Mouse (Mus musculus): ENCODE measurements around the gene Vps50. TPM values are rescaled to one million over a fixed set of nuclear protein-coding genes. Genes with fewer than 3 reads are reported as not detected.
"Not testable (repeated sequence)": the region's sequence is repeated elsewhere in the genome, so short reads cannot be mapped to it uniquely, and the experiment has no call there.

Vps50 gene
- polyA plus RNA-seq, 1 experiment from 2014 or later, result 59.5 TPM

DNA sequence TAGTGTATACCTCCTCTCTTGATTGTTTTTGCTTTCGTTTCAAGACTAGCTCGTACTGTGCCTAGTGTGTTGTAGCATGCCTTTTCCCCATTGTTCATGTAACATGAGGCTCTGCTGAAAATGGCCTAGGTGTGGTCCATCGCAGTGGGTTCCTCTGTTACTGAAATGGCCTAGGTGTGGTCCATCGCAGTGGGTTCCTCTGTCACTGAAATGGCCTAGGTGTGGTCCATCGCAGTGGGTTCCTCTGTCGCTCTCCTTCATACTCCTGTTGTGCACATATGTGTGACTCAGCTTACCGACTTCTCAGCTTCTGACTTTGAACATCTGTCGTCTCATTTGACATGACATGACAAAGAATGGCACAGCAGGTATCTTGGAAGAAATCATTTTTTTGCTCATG, 75.6 kb downstream of the Vps50 start:
- ATAC-seq, result no peak
- 91% methylated on average over 8 of the region's 8 CpGs for WGBS

GRCm38 (mm10) chr6:3585402-3585801, 87.2 kb downstream of the Vps50 start:
- Histone ChIP-seq H3K4me2 (ENCODE audit: low read length) (no peak overlapping the region), H3K27ac (ENCODE audit: low read length) (no peak overlapping the region), H3K27me3 (replicated peaks; ENCODE audit: control insufficient read depth, insufficient read depth, low read length) (no peaks in the 10 kb centered on the region), H3K36me3 (ENCODE audit: control insufficient read depth, insufficient read depth) (no peaks in the 10 kb centered on the region), H3K9ac (replicated peaks; ENCODE audit: low read depth, low read length) (no peak overlapping the region), H3K9me3 (ENCODE audit: control insufficient read depth, low read length) (no peaks in the 10 kb centered on the region), H3K4me3 (replicated peaks; ENCODE audit: low read length) (no peak overlapping the region), H3K4me1 (replicated peaks; ENCODE audit: control insufficient read depth, insufficient read depth, low read length) (no peaks in the 10 kb centered on the region)
- 98% methylated on average over 1 of the region's 1 CpGs for WGBS
- no peak for ATAC-seq

More for the DNA sequence above, 75.6 kb downstream of the Vps50 start:
- Histone ChIP-seq H3K27me3 (replicated peaks; ENCODE audit: control insufficient read depth, insufficient read depth, low read length) (no peaks in the 10 kb centered on the region), H3K27ac (ENCODE audit: low read length) (no peak overlapping the region), H3K4me3 (replicated peaks; ENCODE audit: low read length) (no peak overlapping the region), H3K9ac (replicated peaks; ENCODE audit: low read depth, low read length) (no peak overlapping the region), H3K4me1 (replicated peaks; ENCODE audit: control insufficient read depth, insufficient read depth, low read length) (no peaks in the 10 kb centered on the region), H3K4me2 (ENCODE audit: low read length) (no peak overlapping the region), H3K9me3 (ENCODE audit: control insufficient read depth, low read length) (no peaks in the 10 kb centered on the region), H3K36me3 (ENCODE audit: control insufficient read depth, insufficient read depth) (peaks cover 9% of the 10 kb centered on the region)

GRCm38 (mm10) chr6:3590289-3590904, 92.2 kb downstream of the Vps50 start:
- Histone ChIP-seq H3K9ac (replicated peaks; ENCODE audit: low read depth, low read length) (no peak overlapping the region), H3K36me3 (ENCODE audit: control insufficient read depth, insufficient read depth) (no peaks in the 10 kb centered on the region), H3K4me2 (ENCODE audit: low read length) (no peak overlapping the region), H3K27me3 (replicated peaks; ENCODE audit: control insufficient read depth, insufficient read depth, low read length) (no peaks in the 10 kb centered on the region), H3K9me3 (ENCODE audit: control insufficient read depth, low read length) (no peaks in the 10 kb centered on the region), H3K4me3 (replicated peaks; ENCODE audit: low read length) (no peak overlapping the region), H3K27ac (ENCODE audit: low read length) (no peak overlapping the region), H3K4me1 (replicated peaks; ENCODE audit: control insufficient read depth, insufficient read depth, low read length) (no peaks in the 10 kb centered on the region)
- no peak for ATAC-seq
- 89% methylated on average over 3 of the region's 3 CpGs for WGBS

- no peaks in the 10 kb centered on the region for H3K27me3 ChIP-seq (replicated peaks; ENCODE audit: control insufficient read depth, insufficient read depth, low read length)
- H3K4me1 ChIP-seq (replicated peaks; ENCODE audit: control insufficient read depth, insufficient read depth, low read length), result no peaks in the 10 kb centered on the region
- 96% methylated on average over 1 of the region's 1 CpGs for WGBS
- H3K27ac ChIP-seq (ENCODE audit: low read length), result no peak overlapping the region
- H3K4me2 ChIP-seq (ENCODE audit: low read length), result no peak overlapping the region
- H3K9ac ChIP-seq (replicated peaks; ENCODE audit: low read depth, low read length), result no peak overlapping the region
- no peaks in the 10 kb centered on the region for H3K36me3 ChIP-seq (ENCODE audit: control insufficient read depth, insufficient read depth)
- no peaks in the 10 kb centered on the region for H3K9me3 ChIP-seq (ENCODE audit: control insufficient read depth, low read length)
- H3K4me3 ChIP-seq (replicated peaks; ENCODE audit: low read length), result no peak overlapping the region
- no peak for ATAC-seq
Measured at GRCm38 (mm10) chr6:3594246-3594645, 96.1 kb downstream of the Vps50 start.

- Histone ChIP-seq H3K27ac (ENCODE audit: low read length) (no peak overlapping the region), H3K4me1 (replicated peaks; ENCODE audit: control insufficient read depth, insufficient read depth, low read length) (no peaks in the 10 kb centered on the region), H3K9me3 (ENCODE audit: control insufficient read depth, low read length) (no peaks in the 10 kb centered on the region), H3K4me2 (ENCODE audit: low read length) (no peak overlapping the region), H3K4me3 (replicated peaks; ENCODE audit: low read length) (no peak overlapping the region), H3K27me3 (replicated peaks; ENCODE audit: control insufficient read depth, insufficient read depth, low read length) (no peaks in the 10 kb centered on the region), H3K36me3 (ENCODE audit: control insufficient read depth, insufficient read depth) (no peaks in the 10 kb centered on the region), H3K9ac (replicated peaks; ENCODE audit: low read depth, low read length) (no peak overlapping the region)
- no peak for ATAC-seq
- 90% methylated on average over 2 of the region's 2 CpGs for WGBS
Measured at GRCm38 (mm10) chr6:3612827-3613226, 114.6 kb downstream of the Vps50 start.

- ATAC-seq, result peak; percentile 87
- H3K9ac ChIP-seq (replicated peaks; ENCODE audit: low read depth, low read length); H3K27ac ChIP-seq (ENCODE audit: low read length); H3K4me3 ChIP-seq (replicated peaks; ENCODE audit: low read length); H3K4me2 ChIP-seq (ENCODE audit: low read length); H3K4me1 ChIP-seq (replicated peaks; ENCODE audit: control insufficient read depth, insufficient read depth, low read length); H3K27me3 ChIP-seq (replicated peaks; ENCODE audit: control insufficient read depth, insufficient read depth, low read length); H3K9me3 ChIP-seq (ENCODE audit: control insufficient read depth, low read length); H3K36me3 ChIP-seq (ENCODE audit: control insufficient read depth, insufficient read depth): not testable (repeated sequence)
- WGBS, result 60% methylated on average over 11 of the region's 13 CpGs
Measured at GRCm38 (mm10) chr6:3620428-3621387, 122.5 kb downstream of the Vps50 start.

Other genes starting within 250 kb of the Vps50 start
- 1.3 and 1.5 TPM in 2 replicates for gene Samd9l, start 98.8 kb upstream of the Vps50 start, polyA plus RNA-seq (2015; fragmentation: Nextera tagmentation; extraction: Ambion mirVana)
- gene Hepacam2, start 84 bp upstream of the Vps50 start, polyA plus RNA-seq (2015; fragmentation: Nextera tagmentation; extraction: Ambion mirVana), result 0.66 and 0.67 TPM in 2 replicates

All from forebrain, embryonic 16.5 days (tissue).